20 mouse cellular contexts compared by ENCODE assay signal in genomic region chr16:50167983-50168299, GRCm38 (mm10).
"Had no signal": no experiment of that assay in that cellular context is flagged by ENCODE, and none has a peak within 500 bp of the region (broad histone marks: within the 10 kb centered on the region; RNA-seq: fewer than 3 reads in every experiment).

No protein-coding gene starts in this region.

- H3K4me1 ChIP-seq: megakaryocyte, embryonic 14.5 days; midbrain, embryonic 13.5 days; midbrain, embryonic 15.5 days; neural tube, embryonic 13.5 days; neural tube, embryonic 15.5 days had no signal

- H3K9me3 ChIP-seq: lung, embryonic 15.5 days; midbrain, embryonic 13.5 days; midbrain, embryonic 15.5 days; neural tube, embryonic 13.5 days; neural tube, embryonic 15.5 days had no signal

- H3K36me3 ChIP-seq: lung, embryonic 15.5 days; midbrain, embryonic 13.5 days; midbrain, embryonic 15.5 days; neural tube, embryonic 13.5 days; neural tube, embryonic 15.5 days had no signal

- H3K27ac ChIP-seq: lung, embryonic 15.5 days; macrophage; midbrain, embryonic 13.5 days; midbrain, embryonic 15.5 days; neural tube, embryonic 13.5 days; neural tube, embryonic 15.5 days had no signal

- H3K9ac ChIP-seq: lung, embryonic 15.5 days; midbrain, embryonic 13.5 days; midbrain, embryonic 15.5 days; neural tube, embryonic 13.5 days; neural tube, embryonic 15.5 days had no signal

- ATAC-seq: lung, postnatal 0 days; midbrain, embryonic 13.5 days; midbrain, embryonic 15.5 days had no signal

- H3K4me2 ChIP-seq: lung, embryonic 15.5 days; midbrain, embryonic 11.5 days; midbrain, embryonic 13.5 days; midbrain, embryonic 15.5 days; neural tube, embryonic 13.5 days; neural tube, embryonic 15.5 days had no signal

- H3K27me3 ChIP-seq: lung, embryonic 15.5 days; midbrain, embryonic 13.5 days; midbrain, embryonic 15.5 days; neural tube, embryonic 13.5 days; neural tube, embryonic 15.5 days had no signal

- DNase-seq: lung, adult 2 months; lung, postnatal 14 days; lung, postnatal 36 days; retina, postnatal 1 day; right cerebral cortex, adult 18-20 months; right cerebral cortex, postnatal 25 days; right cerebral cortex, postnatal 4 days; spleen, adult 18-20 months; thymus, adult 18-20 months; thymus, postnatal 14 days; thymus, postnatal 36 days had no signal

- H3K4me3 ChIP-seq: lung, embryonic 15.5 days; megakaryocyte, embryonic 14.5 days; midbrain, embryonic 13.5 days; midbrain, embryonic 15.5 days; neural tube, embryonic 13.5 days; neural tube, embryonic 15.5 days had no signal
